Mouse (Mus musculus): ENCODE data around the gene Tor2a. TPM values are rescaled to one million over a fixed set of nuclear protein-coding genes. Genes with fewer than 3 reads are reported as not detected.
A peak's percentile ranks its signal among the peaks of the same experiment; 100 is the strongest.

Tor2a gene
- polyA plus RNA-seq, 1 experiment from 2014 or later, result 52.6 TPM

DNA sequence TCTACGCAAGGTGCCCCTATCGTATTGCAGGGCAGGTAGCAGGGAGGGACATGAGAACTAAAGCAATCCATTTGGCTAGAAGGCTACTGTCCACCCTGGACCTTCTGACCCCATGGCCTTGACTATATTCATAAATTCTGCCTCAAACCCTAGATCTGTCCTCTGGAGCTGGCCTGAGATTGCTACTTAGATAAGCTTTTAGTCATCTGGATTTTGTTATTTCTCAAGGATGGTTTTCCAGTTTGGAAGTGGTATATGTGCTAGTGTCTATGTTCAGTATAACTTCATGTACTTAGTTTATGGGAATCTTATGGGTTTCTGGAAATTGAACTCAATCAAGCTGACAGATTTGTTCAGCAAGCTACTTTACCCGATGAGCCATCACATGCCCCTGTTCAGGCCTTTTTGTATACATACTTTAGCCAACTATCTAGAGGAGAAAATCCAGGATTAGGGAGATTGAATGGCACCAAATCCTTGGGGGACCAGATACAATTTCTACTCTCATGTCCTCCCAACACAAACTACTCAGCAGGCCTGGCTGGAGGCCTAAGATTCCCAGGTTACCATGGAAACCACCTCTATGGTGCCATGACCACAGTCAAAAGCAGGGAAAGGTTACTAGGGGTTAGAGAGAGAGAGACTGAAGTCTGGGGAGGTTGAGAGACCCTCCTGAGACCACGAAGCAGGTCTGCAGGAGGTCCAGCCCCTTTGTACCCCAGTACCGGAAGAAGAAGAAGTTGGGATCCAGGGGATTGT is 12.5 kb downstream of the Tor2a start:
- Histone ChIP-seq H3K36me3 (no peaks in the 10 kb centered on the region), H3K4me3 (replicated peaks) (no peak overlapping the region), H3K27ac (no peak overlapping the region), H3K4me1 (replicated peaks) (peaks cover 10% of the 10 kb centered on the region), H3K9ac (replicated peaks) (no peak overlapping the region), H3K27me3 (no peaks in the 10 kb centered on the region), H3K4me2 (replicated peaks) (no peak overlapping the region), H3K9me3 (no peaks in the 10 kb centered on the region)
- ATAC-seq, result no peak
- WGBS, result 45% methylated on average over 5 of the region's 5 CpGs

- Histone ChIP-seq H3K36me3 (no peaks in the 10 kb centered on the region), H3K4me1 (replicated peaks) (peaks cover 26% of the 10 kb centered on the region), H3K9ac (replicated peaks) (no peak overlapping the region), H3K4me3 (replicated peaks) (no peak overlapping the region), H3K4me2 (replicated peaks) (no peak overlapping the region), H3K27me3 (peaks cover 6% of the 10 kb centered on the region; the same call in 1 of the 2 replicates), H3K9me3 (no peaks in the 10 kb centered on the region), H3K27ac (no peak overlapping the region)
- ATAC-seq, result no peak
- 35% methylated on average over 12 of the region's 12 CpGs for WGBS
These were observed 14.9 kb downstream of the Tor2a start for GRCm38 (mm10) chr2:32771886-32772285.

GRCm38 (mm10) chr2:32772626-32773279 is 15.7 kb downstream of the Tor2a start:
- Histone ChIP-seq H3K9ac (replicated peaks) (no peak overlapping the region), H3K27ac (no peak overlapping the region), H3K4me2 (replicated peaks) (no peak overlapping the region), H3K4me3 (replicated peaks) (no peak overlapping the region), H3K27me3 (peaks cover 10% of the 10 kb centered on the region; the same call in 1 of the 2 replicates), H3K9me3 (no peaks in the 10 kb centered on the region), H3K4me1 (replicated peaks) (peaks cover 21% of the 10 kb centered on the region), H3K36me3 (no peaks in the 10 kb centered on the region)
- no peak for ATAC-seq
- 87% methylated on average over 8 of the region's 8 CpGs for WGBS

GRCm38 (mm10) chr2:32775359-32776074 is 18.5 kb downstream of the Tor2a start, which contains the start of the genes Ttc16 and Ptrh1:
Ttc16 (minus strand) TSS chr2:32775633.
Ptrh1 (plus strand) TSS chr2:32775786.
- no peaks in the 10 kb centered on the region for H3K9me3 ChIP-seq
- peaks cover 16% of the 10 kb centered on the region for H3K4me1 ChIP-seq (replicated peaks)
- H3K4me2 ChIP-seq (replicated peaks), result peak within 1 kb of the TSS; percentile 74
- H3K4me3 ChIP-seq (replicated peaks), result peak within 1 kb of the TSS; percentile 62
- under 1% methylated on average over 46 of the region's 46 CpGs for WGBS
- no peaks in the 10 kb centered on the region for H3K36me3 ChIP-seq
- ATAC-seq, result peak; percentile 98
- peaks cover 10% of the 10 kb centered on the region; the same call in 1 of the 2 replicates for H3K27me3 ChIP-seq
- H3K27ac ChIP-seq, result peak within 1 kb of the TSS; percentile 48; the same call in 1 of the 2 replicates
- H3K9ac ChIP-seq (replicated peaks), result peak within 1 kb of the TSS; percentile 66

GRCm38 (mm10) chr2:32776192-32776591 is 19.2 kb downstream of the Tor2a start:
- Histone ChIP-seq H3K36me3 (no peaks in the 10 kb centered on the region), H3K27me3 (peaks cover 10% of the 10 kb centered on the region; the same call in 1 of the 2 replicates), H3K9ac (replicated peaks) (peak overlapping the region; percentile 66; the same call in 1 of the 2 replicates), H3K4me3 (replicated peaks) (peak overlapping the region; percentile 62), H3K9me3 (no peaks in the 10 kb centered on the region), H3K4me1 (replicated peaks) (peaks cover 16% of the 10 kb centered on the region), H3K27ac (no peak overlapping the region), H3K4me2 (replicated peaks) (peak overlapping the region; percentile 74)
- 18% methylated on average over 22 of the region's 22 CpGs for WGBS
- ATAC-seq, result no peak; the same call in 1 of the 2 replicates

- Histone ChIP-seq H3K27me3 (peaks cover 10% of the 10 kb centered on the region; the same call in 1 of the 2 replicates), H3K4me2 (replicated peaks) (no peak overlapping the region), H3K4me3 (replicated peaks) (no peak overlapping the region), H3K36me3 (no peaks in the 10 kb centered on the region), H3K9ac (replicated peaks) (no peak overlapping the region), H3K27ac (no peak overlapping the region), H3K4me1 (replicated peaks) (peaks cover 16% of the 10 kb centered on the region), H3K9me3 (no peaks in the 10 kb centered on the region)
- WGBS, result 93% methylated on average over 6 of the region's 6 CpGs
- ATAC-seq, result no peak
These were observed 21.0 kb downstream of the Tor2a start for GRCm38 (mm10) chr2:32778081-32778480.

- WGBS, result 13% methylated on average over 8 of the region's 8 CpGs
- no peaks in the 10 kb centered on the region for H3K9me3 ChIP-seq
These were observed 22.1 kb downstream of the Tor2a start for GRCm38 (mm10) chr2:32779131-32779530.

DNA sequence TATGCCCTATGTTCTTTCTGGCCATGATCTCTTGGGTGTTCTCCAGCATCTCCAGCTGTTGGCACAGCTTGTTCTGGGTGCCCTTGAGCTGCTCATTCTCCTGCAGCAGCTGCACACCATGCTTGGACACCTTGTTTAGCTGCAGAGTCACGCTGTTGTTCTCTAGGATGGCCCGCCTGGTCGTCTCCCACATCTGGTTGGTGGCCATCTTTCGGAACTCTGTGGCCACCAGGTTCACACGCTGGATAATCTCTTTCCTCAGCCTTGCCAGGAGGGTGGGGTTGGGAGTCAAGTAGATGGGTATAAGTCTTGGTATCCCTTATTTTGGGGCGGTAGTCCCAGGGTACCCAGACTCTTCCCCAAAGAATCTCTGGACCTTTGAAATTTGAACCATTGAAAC is 22.7 kb downstream of the Tor2a start:
- WGBS, result 91% methylated on average over 6 of the region's 6 CpGs
- Histone ChIP-seq H3K36me3 (no peaks in the 10 kb centered on the region), H3K27ac (no peak overlapping the region), H3K4me2 (replicated peaks) (no peak overlapping the region), H3K27me3 (peaks cover 10% of the 10 kb centered on the region; the same call in 1 of the 2 replicates), H3K4me1 (replicated peaks) (peaks cover 18% of the 10 kb centered on the region), H3K9ac (replicated peaks) (no peak overlapping the region), H3K9me3 (no peaks in the 10 kb centered on the region), H3K4me3 (replicated peaks) (no peak overlapping the region)
- ATAC-seq, result no peak

More at GRCm38 (mm10) chr2:32779131-32779530, 22.1 kb downstream of the Tor2a start:
- no peaks in the 10 kb centered on the region for H3K36me3 ChIP-seq
- H3K27ac ChIP-seq, result no peak overlapping the region
- peaks cover 18% of the 10 kb centered on the region for H3K4me1 ChIP-seq (replicated peaks)
- H3K4me2 ChIP-seq (replicated peaks), result no peak overlapping the region
- ATAC-seq, result no peak
- peaks cover 10% of the 10 kb centered on the region; the same call in 1 of the 2 replicates for H3K27me3 ChIP-seq
- H3K9ac ChIP-seq (replicated peaks), result no peak overlapping the region
- no peak overlapping the region for H3K4me3 ChIP-seq (replicated peaks)

- Histone ChIP-seq H3K4me2 (replicated peaks) (no peak overlapping the region), H3K36me3 (no peaks in the 10 kb centered on the region), H3K4me1 (replicated peaks) (peaks cover 3% of the 10 kb centered on the region; the same call in 1 of the 2 replicates), H3K27ac (no peak overlapping the region), H3K4me3 (replicated peaks) (no peak overlapping the region), H3K9ac (replicated peaks) (no peak overlapping the region), H3K27me3 (0 out of 2 replicates have a peak, but pooled peaks cover 6% of the 10 kb centered on the region), H3K9me3 (no peaks in the 10 kb centered on the region)
- 84% methylated on average over 6 of the region's 6 CpGs for whole genome bisulfite sequencing
- ATAC-seq, result no peak
These were observed 24.7 kb downstream of the Tor2a start for GRCm38 (mm10) chr2:32781710-32782109.

- H3K27me3 ChIP-seq, result no peaks in the 10 kb centered on the region
- no peak within 1 kb of the TSS for H3K9ac ChIP-seq (replicated peaks)
- no peak for ATAC-seq
- peaks cover 10% of the 10 kb centered on the region for H3K36me3 ChIP-seq
- H3K9me3 ChIP-seq, result no peaks in the 10 kb centered on the region
- H3K4me2 ChIP-seq (replicated peaks), result no peak within 1 kb of the TSS
- peaks cover 3% of the 10 kb centered on the region; the same call in 1 of the 2 replicates for H3K4me1 ChIP-seq (replicated peaks)
- H3K27ac ChIP-seq, result no peak within 1 kb of the TSS
- 63% methylated on average over 4 of the region's 4 CpGs for WGBS
- no peak within 1 kb of the TSS for H3K4me3 ChIP-seq (replicated peaks)
These were observed 27.1 kb downstream of the Tor2a start, which contains the start of gene Cfap157 for GRCm38 (mm10) chr2:32784048-32784681. Cfap157 (minus strand) TSS chr2:32784428.

- ATAC-seq, result no peak
These were observed 30.1 kb downstream of the Tor2a start for GRCm38 (mm10) chr2:32787176-32787575.

More at GRCm38 (mm10) chr2:32787176-32787575, 30.1 kb downstream of the Tor2a start:
- peaks cover 33% of the 10 kb centered on the region for H3K36me3 ChIP-seq
- no peaks in the 10 kb centered on the region for H3K9me3 ChIP-seq
- no peak overlapping the region for H3K4me2 ChIP-seq (replicated peaks)
- no peak overlapping the region for H3K9ac ChIP-seq (replicated peaks)
- no peak overlapping the region for H3K27ac ChIP-seq
- H3K4me3 ChIP-seq (replicated peaks), result no peak overlapping the region
- WGBS, result 61% methylated on average over 6 of the region's 6 CpGs
- peaks cover 3% of the 10 kb centered on the region; the same call in 1 of the 2 replicates for H3K4me1 ChIP-seq (replicated peaks)
- no peaks in the 10 kb centered on the region for H3K27me3 ChIP-seq
